Mouse (Mus musculus) bone marrow macrophage, adult 2 months (primary cell): Measurements from ENCODE around the gene H2-DMb1. TPM values are rescaled to one million over a fixed set of nuclear protein-coding genes. Genes with fewer than 3 reads are reported as not detected.

ENCODE experiments used
- H3K27ac ChIP-seq: 2 replicates; pipeline ENCODE4 v1.5.1; 2012; ENCODE audit warnings: low read depth, low read length; ENCODE audit not compliant: insufficient read depth
- H3K4me1 ChIP-seq: 2 replicates; pipeline ENCODE4 v1.6.1; 2012; ENCODE audit warnings: low read length; ENCODE audit not compliant: control insufficient read depth, insufficient read depth
- H3K4me3 ChIP-seq: 2 replicates; pipeline ENCODE4 v1.5.1; 2012; ENCODE audit warnings: mild to moderate bottlenecking, low read length, moderate library complexity; ENCODE audit not compliant: insufficient read depth
- CTCF ChIP-seq: IDR thresholded peaks from 2 replicates; pipeline ENCODE4 v1.5.1; 2012; ENCODE audit warnings: low read depth, mild to moderate bottlenecking, low read length, moderate library complexity
- POLR2A ChIP-seq: IDR thresholded peaks from 2 replicates; pipeline ENCODE4 v1.6.1; 2012; ENCODE audit warnings: mild to moderate bottlenecking, low read depth, low read length, borderline replicate concordance
- polyA plus RNA-seq: library from polyadenylated mRNA; stranded (reverse); fragments of >200 nt; gene quantifications from 2 replicates; pipeline ENCODE4 v1.2.4, GENCODE M21; 2012; ENCODE audit not compliant: missing spikeins, insufficient read depth, insufficient read length

Gene H2-DMb1
- polyA plus RNA-seq, 1 experiment, result 232 TPM

DNA sequence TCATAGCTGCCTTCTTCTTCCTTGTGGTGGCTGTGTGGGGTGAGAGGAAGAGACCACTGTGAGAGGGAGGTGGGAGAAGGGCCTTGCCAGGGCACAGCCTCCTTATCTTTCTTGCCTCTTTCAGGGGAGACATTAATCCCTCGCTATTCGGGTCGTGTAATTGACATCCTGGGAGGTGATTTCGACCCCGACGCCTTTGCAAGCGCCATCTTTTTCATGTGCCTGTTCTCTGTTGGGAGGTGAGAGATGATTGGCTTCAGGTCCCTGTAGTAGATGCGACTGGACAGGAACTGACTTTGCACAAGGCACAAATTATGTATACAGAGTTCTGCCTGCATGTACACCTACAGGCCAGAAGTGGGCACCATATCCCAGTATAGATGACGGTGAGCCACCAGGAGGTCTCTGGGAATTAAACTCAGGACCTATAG lies 52.9 kb downstream of the H2-DMb1 start:
- no peak overlapping the region for H3K27ac ChIP-seq
- TF ChIP-seq POLR2A (no peak), CTCF (peak; percentile 16; the same call in 1 of the 2 replicates)
- peak overlapping the region; percentile 98 for H3K4me3 ChIP-seq
- peaks cover 6% of the 10 kb centered on the region; the same call in 1 of the 2 replicates for H3K4me1 ChIP-seq

- H3K4me3 ChIP-seq, result no peak overlapping the region
- peaks cover 6% of the 10 kb centered on the region; the same call in 1 of the 2 replicates for H3K4me1 ChIP-seq
Measured at GRCm38 (mm10) chr17:34206731-34207130, 53.9 kb downstream of the H2-DMb1 start.

GRCm38 (mm10) chr17:34207456-34207855 lies 54.6 kb downstream of the H2-DMb1 start:
- TF ChIP-seq POLR2A (no peak), CTCF (no peak)
- no peak overlapping the region for H3K4me3 ChIP-seq
- peaks cover 6% of the 10 kb centered on the region; the same call in 1 of the 2 replicates for H3K4me1 ChIP-seq
- H3K27ac ChIP-seq, result no peak overlapping the region

More at GRCm38 (mm10) chr17:34206731-34207130, 53.9 kb downstream of the H2-DMb1 start:
- no peak overlapping the region for H3K27ac ChIP-seq
- TF ChIP-seq POLR2A (no peak), CTCF (no peak)

GRCm38 (mm10) chr17:34207866-34208265 lies 55.0 kb downstream of the H2-DMb1 start:
- TF ChIP-seq POLR2A (no peak), CTCF (no peak)
- Histone ChIP-seq H3K27ac (no peak overlapping the region), H3K4me3 (no peak overlapping the region), H3K4me1 (peaks cover 6% of the 10 kb centered on the region; the same call in 1 of the 2 replicates)

DNA sequence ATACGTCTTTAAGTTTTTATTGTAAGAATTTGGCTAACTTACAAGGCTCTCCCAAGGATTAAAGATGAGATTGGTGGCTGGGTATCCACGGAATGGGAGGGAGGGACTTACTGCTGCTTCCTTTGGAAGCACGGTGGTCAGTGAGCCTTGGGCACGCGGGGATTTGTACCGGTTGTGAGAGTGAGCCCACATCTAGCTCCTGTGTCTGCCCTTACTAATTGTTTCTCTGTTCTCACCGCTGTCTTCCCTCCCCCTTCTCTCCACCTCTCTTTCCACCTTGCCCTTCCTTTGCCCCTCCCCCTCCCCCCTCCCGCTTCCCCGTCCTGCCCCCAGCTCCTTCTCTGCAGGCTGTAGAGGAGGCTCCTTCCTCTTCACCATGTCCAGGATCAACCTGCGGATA lies 55.5 kb downstream of the H2-DMb1 start:
- Histone ChIP-seq H3K4me3 (no peak overlapping the region), H3K4me1 (peaks cover 6% of the 10 kb centered on the region; the same call in 1 of the 2 replicates), H3K27ac (no peak overlapping the region)
- no peak for TF ChIP-seq POLR2A
- no peak for TF ChIP-seq CTCF

DNA sequence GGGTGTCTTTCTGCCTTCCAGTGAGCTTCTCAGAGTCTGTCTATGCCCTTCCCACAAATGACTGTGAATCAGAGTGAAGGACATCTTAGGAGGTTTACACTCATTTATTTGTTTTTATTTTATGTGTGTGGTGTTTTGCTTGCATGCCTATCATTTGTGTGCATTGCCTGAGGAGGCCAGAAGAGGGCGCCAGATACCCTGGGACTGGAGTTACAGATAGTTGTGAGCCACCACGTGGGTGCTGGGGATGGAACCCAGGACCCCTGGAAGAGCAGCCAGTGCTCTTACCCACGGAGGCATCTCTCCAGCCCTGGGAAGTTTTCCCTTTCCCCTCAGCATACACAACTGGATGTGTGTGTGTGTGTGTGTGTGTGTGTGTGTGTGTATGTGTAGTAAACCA lies 56.8 kb downstream of the H2-DMb1 start:
- no peak overlapping the region for H3K27ac ChIP-seq
- H3K4me1 ChIP-seq, result peaks cover 6% of the 10 kb centered on the region; the same call in 1 of the 2 replicates
- TF ChIP-seq CTCF (no peak), POLR2A (no peak)
- no peak overlapping the region for H3K4me3 ChIP-seq

Other genes starting within 250 kb of the H2-DMb1 start
- 3.5 and 6.4 TPM in 2 replicates for gene Platr17, start 247.9 kb upstream of the H2-DMb1 start, polyA plus RNA-seq
- 58.1 and 69.3 TPM in 2 replicates for gene Daxx, start 243.7 kb upstream of the H2-DMb1 start, polyA plus RNA-seq
- 389 and 454 TPM in 2 replicates for gene Tapbp, start 237.2 kb upstream of the H2-DMb1 start, polyA plus RNA-seq
- gene Zbtb22, start 237.2 kb upstream of the H2-DMb1 start, polyA plus RNA-seq, result 21.8 and 24.0 TPM in 2 replicates
- gene Rgl2, start 223.5 kb upstream of the H2-DMb1 start, polyA plus RNA-seq, result 209 and 216 TPM in 2 replicates
- 54.1 and 54.9 TPM in 2 replicates for gene Pfdn6, start 212.7 kb upstream of the H2-DMb1 start, polyA plus RNA-seq
- 10.1 and 10.2 TPM in 2 replicates for gene Wdr46, start 212.4 kb upstream of the H2-DMb1 start, polyA plus RNA-seq
- gene B3galt4, start 201.6 kb upstream of the H2-DMb1 start, polyA plus RNA-seq, result 8.3 and 8.7 TPM in 2 replicates
- 41.3 and 49.7 TPM in 2 replicates for gene Vps52, start 197.3 kb upstream of the H2-DMb1 start, polyA plus RNA-seq
- 1,144 and 1,230 TPM in 2 replicates for gene Rps18, start 197.1 kb upstream of the H2-DMb1 start, polyA plus RNA-seq
- gene H2-K1, start 152.7 kb upstream of the H2-DMb1 start, polyA plus RNA-seq, result 2,635 and 2,812 TPM in 2 replicates
- gene Ring1, start 128.4 kb upstream of the H2-DMb1 start, polyA plus RNA-seq, result 22.8 and 22.9 TPM in 2 replicates
- gene H2-Ke6, start 125.0 kb upstream of the H2-DMb1 start, polyA plus RNA-seq, result 64.2 and 78.0 TPM in 2 replicates
- 62.3 and 70.1 TPM in 2 replicates for gene Slc39a7, start 121.4 kb upstream of the H2-DMb1 start, polyA plus RNA-seq
- gene Rxrb, start 121.3 kb upstream of the H2-DMb1 start, polyA plus RNA-seq, result 50.2 and 51.9 TPM in 2 replicates
- gene Col11a2, start 113.6 kb upstream of the H2-DMb1 start, polyA plus RNA-seq, result 0.51 and 0.61 TPM in 2 replicates
- gene H2-Oa, start 60.7 kb upstream of the H2-DMb1 start, polyA plus RNA-seq, result 0.88 TPM in 1 of 2 replicates, not detected in the other
- gene H2-DMa, start 33.5 kb upstream of the H2-DMb1 start, polyA plus RNA-seq, result 206 and 214 TPM in 2 replicates
- gene Brd2, start 30.4 kb upstream of the H2-DMb1 start, polyA plus RNA-seq, result 156 and 185 TPM in 2 replicates
- gene H2-DMb2, start 9.8 kb upstream of the H2-DMb1 start, polyA plus RNA-seq, result 3.0 and 4.9 TPM in 2 replicates
- 56.2 and 60.8 TPM in 2 replicates for gene Tap1, start 34.5 kb downstream of the H2-DMb1 start, polyA plus RNA-seq
- gene Psmb9, start 34.7 kb downstream of the H2-DMb1 start, polyA plus RNA-seq, result 134 TPM in 2 replicates
- 201 and 204 TPM in 2 replicates for gene Psmb8, start 44.6 kb downstream of the H2-DMb1 start, polyA plus RNA-seq
- gene Tap2, start 50.5 kb downstream of the H2-DMb1 start, polyA plus RNA-seq, result 51.8 and 56.6 TPM in 2 replicates
- 1.9 and 2.0 TPM in 2 replicates for gene H2-Ob, start 85.8 kb downstream of the H2-DMb1 start, polyA plus RNA-seq
- gene H2-Ab1, start 104.6 kb downstream of the H2-DMb1 start, polyA plus RNA-seq, result 1,609 and 1,701 TPM in 2 replicates
- 2,467 and 2,568 TPM in 2 replicates for gene H2-Aa, start 134.8 kb downstream of the H2-DMb1 start, polyA plus RNA-seq
- 1,267 and 1,387 TPM in 2 replicates for gene H2-Eb1, start 152.8 kb downstream of the H2-DMb1 start, polyA plus RNA-seq
- 0.31 TPM in 1 of 2 replicates, not detected in the other for gene H2-Eb2, start 172.6 kb downstream of the H2-DMb1 start, polyA plus RNA-seq
- 0.41 and 0.71 TPM in 2 replicates for gene Btnl2, start 201.8 kb downstream of the H2-DMb1 start, polyA plus RNA-seq
- gene Btnl1, start 224.1 kb downstream of the H2-DMb1 start, polyA plus RNA-seq, result not detected in 2 replicates
- gene BC051142, start 245.7 kb downstream of the H2-DMb1 start, polyA plus RNA-seq, result 0.95 TPM in 1 of 2 replicates, not detected in the other